Mouse (Mus musculus): ENCODE data around the gene Pcyt1a.

Gene Pcyt1a

DNA sequence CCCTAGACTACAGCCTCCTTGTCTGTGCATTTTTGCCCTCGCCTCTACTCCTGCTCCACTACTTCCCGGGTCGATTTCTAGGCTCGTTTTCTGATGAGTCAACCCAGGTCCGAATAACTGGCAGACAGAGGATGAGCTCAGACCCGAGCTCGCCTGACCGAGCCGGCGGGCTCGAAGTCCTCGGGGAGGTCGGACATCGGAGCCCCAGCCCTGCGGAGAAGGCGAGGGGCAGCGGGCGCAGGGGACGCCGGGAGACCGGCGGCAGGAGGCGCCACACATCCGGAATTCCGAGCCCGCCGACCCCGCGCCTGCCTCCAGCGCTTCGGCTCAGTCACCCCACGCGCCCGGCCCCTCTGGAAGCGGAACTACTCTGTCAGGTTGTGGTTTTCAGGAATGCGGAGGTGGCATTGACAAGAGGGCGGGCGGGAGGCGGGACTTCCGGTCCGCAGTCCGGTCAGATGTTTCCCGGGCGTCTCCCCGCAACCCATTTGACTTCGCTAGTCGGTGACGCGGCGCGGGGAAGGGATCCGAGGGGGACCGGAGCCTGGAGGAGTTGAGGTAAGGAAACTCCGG, at the start of gene Pcyt1a:
TSS of gene Pcyt1a (plus strand) at position 448 of the 573 bp plus-strand sequence.
- peak; percentile 87 for DNase-seq (ENCODE audit: extremely low read depth, low read depth)

GRCm38 (mm10) chr16:32382901-32383300, 47.8 kb upstream of the Pcyt1a start:
- DNase-seq (ENCODE audit: extremely low read depth, low read depth): no peak

DNA sequence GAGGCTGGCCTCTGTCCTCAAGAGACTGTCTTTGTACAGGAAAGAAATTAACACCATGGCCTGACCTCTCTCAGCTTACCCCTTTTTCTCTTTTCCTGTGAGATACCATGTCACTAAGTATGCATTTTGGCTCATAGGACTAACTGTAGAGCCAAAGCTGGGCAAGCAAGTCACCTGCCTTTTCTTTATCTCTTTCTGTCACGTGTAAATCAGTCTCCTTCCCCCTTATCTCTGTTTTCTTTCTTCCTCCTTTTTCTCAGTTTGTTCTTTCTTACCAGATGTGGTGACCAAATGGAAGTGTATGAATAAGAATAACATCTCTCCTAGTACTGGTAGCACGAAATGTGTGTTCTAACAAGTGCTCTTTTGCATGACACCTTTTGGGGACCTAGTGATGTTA, 45.8 kb upstream of the Pcyt1a start:
- DNase-seq (ENCODE audit: extremely low read depth, low read depth): no peak

- DNase-seq (ENCODE audit: extremely low read depth, low read depth): no peak
Observed at GRCm38 (mm10) chr16:32386826-32387225, 43.9 kb upstream of the Pcyt1a start.

GRCm38 (mm10) chr16:32389049-32389448, 41.7 kb upstream of the Pcyt1a start:
- no peak for DNase-seq (ENCODE audit: extremely low read depth, low read depth)

GRCm38 (mm10) chr16:32389841-32390240, 40.9 kb upstream of the Pcyt1a start:
- no peak for DNase-seq (ENCODE audit: extremely low read depth, low read depth)

GRCm38 (mm10) chr16:32390882-32391281, 39.8 kb upstream of the Pcyt1a start:
- no peak for DNase-seq (ENCODE audit: extremely low read depth, low read depth)

DNA sequence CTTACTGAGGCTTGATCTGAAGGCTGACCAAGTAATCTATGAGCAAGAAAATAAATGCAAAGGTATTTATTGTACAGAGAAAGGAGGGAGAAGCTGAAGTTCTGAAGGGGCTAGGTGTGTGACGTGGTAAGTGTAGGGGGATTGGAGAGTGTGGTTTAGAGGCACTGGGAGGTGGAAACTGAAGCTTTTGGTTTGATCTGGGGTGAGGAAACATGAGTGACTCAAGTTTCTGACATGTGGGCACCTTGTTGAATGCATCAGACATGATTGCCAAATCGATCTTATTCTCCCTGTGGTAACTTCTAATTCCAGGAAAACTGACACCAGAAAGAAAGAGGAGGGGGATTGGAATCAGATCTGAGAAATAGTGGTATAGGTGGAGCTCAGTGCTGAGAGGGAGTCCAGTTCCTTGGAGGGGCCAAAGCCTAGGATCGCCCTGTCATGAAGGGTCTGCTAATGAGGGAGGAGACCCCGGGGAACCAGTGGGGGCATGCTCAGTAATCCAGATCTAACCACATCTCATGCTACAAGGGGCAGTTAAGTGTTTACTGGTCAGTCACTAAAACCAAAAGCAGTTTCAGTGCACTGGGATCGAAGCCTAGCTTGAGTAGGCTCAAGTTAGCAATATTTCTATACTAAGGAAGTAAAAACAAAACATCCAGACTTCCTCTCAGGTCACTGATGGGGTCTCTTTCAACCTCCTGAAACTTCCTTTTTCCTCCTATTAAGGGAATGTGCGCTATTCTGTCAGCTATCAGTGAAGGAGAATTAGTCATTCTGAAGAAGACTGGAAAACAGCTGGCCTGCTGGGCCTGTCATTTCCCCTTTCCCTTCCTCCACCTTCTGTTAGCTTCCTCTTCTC, 34.8 kb upstream of the Pcyt1a start:
- peak; percentile 34 for DNase-seq (ENCODE audit: extremely low read depth, low read depth)

GRCm38 (mm10) chr16:32396541-32396835, 34.2 kb upstream of the Pcyt1a start:
- DNase-seq (ENCODE audit: extremely low read depth, low read depth): no peak

DNA sequence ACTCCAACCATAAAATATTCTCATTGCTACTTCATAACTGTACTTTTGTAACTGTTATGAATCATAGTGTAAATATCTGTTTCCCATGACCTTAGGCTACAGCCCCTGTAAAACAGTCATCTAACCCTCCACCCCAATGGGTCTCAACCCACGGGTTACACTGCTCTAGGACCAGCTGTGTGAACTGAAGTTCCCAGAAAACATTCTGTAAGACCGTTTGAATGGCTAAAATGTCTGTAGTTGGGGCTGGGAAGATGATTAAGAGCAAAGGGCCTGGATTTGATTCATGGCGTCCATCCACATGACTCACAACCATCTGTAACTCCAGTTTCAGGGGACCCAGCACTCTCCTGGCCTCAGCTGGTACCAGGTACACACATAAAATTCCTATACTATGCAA, 32.5 kb upstream of the Pcyt1a start:
- no peak for DNase-seq (ENCODE audit: extremely low read depth, low read depth)

GRCm38 (mm10) chr16:32400267-32400666, 30.5 kb upstream of the Pcyt1a start, which contains the start of gene Tm4sf19:
Gene Tm4sf19, plus strand, starts transcription at chr16:32400506.
- no peak for DNase-seq (ENCODE audit: extremely low read depth, low read depth)

DNA sequence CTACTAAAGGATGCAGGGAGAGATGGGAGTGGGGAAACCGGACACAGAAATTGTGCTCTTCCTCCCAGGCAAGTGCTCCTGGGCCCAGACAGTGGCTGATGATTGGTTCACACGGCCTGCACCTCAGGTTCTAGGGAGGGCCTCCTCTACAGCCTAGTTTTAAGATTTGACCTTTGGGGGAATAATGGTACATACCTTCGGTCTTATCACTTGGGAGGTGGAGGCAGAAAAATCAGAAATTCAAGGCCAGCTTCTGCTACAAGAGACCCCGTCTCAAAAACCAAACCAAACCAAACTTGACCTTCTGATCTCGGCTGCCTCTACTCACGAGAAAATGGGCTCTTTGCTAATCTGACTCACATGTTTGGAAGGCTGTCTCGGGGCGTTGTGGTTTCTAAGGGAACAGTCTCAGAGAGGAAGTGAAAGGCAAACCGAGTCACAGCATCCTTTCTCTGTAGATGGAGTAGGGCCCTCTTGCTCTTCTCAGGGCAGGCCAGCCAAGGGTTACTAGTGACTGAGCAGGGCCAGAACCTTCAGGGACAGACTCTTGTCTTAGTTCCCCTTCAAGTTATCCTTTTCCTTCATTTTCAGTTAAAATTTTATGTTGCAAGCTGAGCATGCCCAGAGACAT, 29.3 kb upstream of the Pcyt1a start:
- no peak for DNase-seq (ENCODE audit: extremely low read depth, low read depth)

- no peak for DNase-seq (ENCODE audit: extremely low read depth, low read depth)
Observed at GRCm38 (mm10) chr16:32402818-32403217, 27.9 kb upstream of the Pcyt1a start.

DNA sequence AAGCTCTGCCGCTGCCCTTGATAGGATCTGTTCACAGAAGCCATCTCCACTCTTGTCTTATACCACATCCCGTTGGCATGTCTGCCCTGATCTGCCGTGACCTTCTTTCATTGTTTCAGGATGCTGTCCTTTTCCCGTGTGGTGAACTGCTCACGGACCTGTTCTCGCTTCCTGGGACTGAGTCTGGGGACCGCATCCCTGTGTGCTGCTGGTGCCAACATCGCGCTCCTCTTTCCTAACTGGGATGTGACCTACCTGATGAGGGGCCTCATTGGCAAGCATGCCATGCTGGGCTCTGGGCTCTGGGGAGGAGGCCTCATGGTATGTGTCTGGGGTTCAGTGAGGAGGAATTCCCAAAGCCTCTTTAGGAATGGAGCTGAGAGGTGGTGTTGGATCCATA, 25.0 kb upstream of the Pcyt1a start:
- no peak for DNase-seq (ENCODE audit: extremely low read depth, low read depth)

- DNase-seq (ENCODE audit: extremely low read depth, low read depth): no peak
Observed at GRCm38 (mm10) chr16:32406671-32407070, 24.1 kb upstream of the Pcyt1a start.

- no peak for DNase-seq (ENCODE audit: extremely low read depth, low read depth)
Observed at GRCm38 (mm10) chr16:32407730-32408129, 23.0 kb upstream of the Pcyt1a start.

GRCm38 (mm10) chr16:32417457-32417856, 13.3 kb upstream of the Pcyt1a start:
- DNase-seq (ENCODE audit: extremely low read depth, low read depth): no peak

DNA sequence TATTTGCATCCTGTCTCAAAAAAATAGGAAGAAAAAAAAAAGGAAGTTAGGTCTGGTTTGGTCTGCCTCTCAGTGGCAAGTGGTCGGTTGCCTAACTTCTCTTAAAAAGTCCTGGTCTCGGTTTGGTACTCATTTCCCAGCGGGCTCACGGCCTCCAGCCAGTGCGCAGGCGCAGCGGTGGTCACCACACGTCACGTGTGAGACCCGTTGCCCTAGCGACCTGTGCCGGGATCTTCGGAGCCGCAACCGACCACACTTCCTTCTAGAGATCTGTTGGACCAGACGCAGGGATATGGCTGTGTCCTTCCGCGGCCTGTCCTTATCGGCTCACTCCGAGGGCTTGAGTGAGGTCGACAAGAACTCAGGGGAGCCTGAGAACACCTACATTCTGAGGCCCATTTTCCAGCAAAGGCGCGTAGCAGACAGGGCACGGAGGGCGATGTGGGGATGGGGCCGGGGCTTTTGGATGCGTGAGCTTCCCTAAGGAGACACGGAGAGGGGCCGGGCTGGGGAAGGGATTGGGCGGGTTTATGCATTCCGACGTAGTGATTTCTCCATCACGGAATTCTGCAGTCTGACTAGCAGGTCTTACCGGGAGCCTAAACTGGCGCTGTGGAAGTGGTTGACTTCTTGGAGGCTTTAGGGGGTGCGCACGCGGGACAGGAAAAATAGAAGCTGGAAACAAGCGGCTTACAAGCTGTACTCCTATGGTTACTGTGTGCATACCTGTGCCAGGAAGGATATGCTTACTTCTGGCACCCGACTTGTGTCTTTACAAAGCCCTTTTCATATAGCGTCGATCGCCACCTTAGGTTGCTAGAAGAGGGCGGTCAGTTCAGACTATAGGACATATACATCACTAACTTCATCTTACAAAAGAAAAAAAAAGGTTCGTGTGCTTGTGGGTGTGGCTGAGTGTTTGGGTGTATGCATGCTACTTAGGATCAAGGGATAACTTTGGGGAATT, 10.9 kb upstream of the Pcyt1a start, which contains the start of gene Tctex1d2:
TSS of gene Tctex1d2 (plus strand) at position 186 of the 967 bp plus-strand sequence.
- peak; percentile 96 for DNase-seq (ENCODE audit: extremely low read depth, low read depth)

DNA sequence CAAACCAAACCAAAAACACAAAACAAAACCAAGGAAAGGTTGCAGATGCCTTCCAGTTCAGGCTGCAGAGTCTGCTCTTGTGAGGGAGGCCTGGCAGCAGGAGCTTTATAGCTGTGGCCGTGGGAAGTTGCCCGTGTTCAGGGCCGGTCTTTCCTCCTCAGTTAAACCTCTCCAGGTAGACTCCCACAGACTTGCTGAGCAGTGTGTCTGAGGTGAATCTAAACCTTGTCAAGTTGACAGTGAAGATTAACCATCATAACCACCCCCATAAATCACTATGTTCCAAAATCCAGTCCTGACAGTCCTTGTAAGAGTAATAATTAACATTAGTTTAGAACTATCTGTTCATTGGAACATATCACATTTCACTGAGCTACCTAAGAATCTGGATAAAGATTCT, 3.2 kb upstream of the Pcyt1a start:
- no peak for DNase-seq (ENCODE audit: extremely low read depth, low read depth)

DNA sequence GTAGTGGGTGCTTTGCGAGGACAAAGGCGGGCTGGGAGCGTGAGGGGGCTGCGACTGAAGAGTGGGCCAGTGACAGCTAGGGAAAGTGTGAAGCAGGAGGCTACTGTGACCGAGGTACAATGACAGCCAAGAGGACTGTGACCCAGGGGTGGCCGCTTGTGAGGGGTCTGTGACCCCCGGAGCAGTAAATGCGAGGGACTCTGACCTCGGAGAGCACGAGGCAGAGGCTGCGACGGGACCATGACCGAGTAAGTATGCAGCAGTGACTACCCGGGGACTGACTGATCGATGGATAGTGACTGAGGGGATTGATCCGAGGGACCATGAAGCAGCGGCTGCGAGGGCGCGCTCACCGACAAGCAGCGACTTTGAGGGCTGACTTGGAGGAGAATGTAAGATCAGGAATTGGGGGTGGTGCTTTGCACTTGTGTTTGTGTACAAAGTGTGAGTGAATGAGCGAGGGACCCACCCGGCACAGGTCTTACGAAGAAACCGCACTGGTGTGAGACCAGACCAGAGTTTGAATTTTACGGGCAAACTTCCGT, 398 bp downstream of the Pcyt1a start:
- DNase-seq (ENCODE audit: extremely low read depth, low read depth): no peak

DNA sequence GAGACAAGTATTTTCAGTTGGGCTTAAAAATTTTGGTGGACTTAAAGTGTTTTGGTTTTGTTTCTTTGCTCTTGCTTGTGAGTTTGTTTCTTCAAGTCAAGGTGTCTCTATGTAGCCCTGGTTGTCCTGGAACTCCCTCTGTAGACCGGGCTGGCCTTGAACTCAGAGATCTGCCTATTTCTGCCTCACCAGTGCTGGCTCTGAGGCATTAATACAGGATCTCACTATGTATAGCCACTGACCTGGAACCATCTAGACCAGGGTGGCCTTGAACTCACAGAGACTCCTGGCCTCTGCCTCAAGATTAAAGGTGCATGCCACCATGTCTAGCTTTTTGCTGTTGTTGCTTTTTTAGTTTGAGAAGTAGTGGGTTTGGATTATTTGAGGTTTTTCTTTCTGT, 1.2 kb downstream of the Pcyt1a start:
- DNase-seq (ENCODE audit: extremely low read depth, low read depth): no peak

Measured in MEL-GATA-1-ER (cell line).